Mouse (Mus musculus) right cerebral cortex, postnatal 25 days (tissue): ENCODE data around the gene Nrxn2.

ENCODE experiments used
- DNase-seq: peaks from one replicate; pipeline ENCODE4 v3.0.0; 2022

Gene Nrxn2

DNA sequence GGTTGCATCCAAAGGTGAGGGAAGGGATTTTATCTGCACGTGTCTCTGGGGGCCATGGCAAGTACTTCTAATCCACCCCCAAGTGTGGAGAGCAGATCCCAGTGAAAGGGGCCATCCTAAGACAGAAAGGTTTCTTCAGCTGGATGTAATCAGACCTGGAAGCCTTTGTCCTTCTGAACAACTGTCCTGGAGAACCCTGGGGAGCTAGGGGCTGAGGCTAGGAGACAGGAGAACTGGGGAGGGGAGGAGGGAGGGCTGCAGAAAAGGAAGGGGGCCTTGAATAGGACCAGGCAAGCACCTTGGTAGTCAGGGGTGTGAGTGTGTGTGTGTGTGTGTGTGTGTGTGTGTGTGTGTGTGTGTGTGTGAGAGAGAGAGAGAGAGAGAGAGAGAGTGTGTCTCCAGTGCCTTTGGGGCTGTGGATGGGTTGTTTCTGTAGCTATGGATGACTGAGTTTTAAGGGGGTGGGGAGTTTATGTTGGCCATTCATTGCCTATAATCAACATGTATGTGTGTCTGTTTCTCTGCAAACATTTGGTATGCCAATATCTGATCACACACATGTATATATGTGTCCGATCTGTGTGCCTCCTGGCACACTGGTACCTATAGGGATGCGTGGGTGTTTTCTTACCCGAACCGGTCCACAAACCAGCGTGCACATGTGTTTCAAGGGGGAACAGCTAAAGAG lies 78.1 kb downstream of the Nrxn2 start:
- no peak for DNase-seq

DNA sequence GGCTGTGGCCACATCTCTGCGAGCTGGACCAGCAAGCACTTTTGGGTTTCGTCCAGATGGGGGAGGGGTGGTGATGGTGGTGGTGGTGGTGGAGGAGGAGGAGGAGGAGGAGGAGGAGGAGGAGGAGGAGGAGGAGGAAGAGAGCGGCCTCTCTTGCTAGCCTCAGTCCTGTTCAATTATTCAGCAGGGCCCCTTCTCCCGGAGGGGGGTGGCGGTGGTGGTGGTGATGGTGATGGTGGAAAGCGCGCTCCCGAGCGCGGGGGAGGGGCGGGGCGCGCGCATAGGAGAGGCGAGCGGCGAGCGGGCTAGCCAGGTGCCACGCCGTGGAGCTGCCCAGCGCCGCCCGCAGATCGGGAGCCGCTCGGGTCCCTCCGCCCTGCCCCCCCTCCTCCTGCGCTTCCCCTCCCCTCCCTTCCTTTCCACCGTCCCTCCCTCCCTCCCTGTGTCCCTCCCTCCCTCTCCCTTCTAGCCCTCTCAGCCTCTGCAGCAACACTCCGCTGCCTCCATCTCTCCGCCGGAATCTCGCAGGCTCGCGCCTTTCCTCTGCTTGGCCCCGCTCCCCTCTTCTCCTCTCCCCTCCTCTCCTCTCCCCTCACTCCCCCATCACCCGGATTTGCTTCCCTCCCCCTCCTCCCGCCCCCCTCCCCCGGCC lies 78.7 kb downstream of the Nrxn2 start:
- peak; percentile 80 for DNase-seq

DNA sequence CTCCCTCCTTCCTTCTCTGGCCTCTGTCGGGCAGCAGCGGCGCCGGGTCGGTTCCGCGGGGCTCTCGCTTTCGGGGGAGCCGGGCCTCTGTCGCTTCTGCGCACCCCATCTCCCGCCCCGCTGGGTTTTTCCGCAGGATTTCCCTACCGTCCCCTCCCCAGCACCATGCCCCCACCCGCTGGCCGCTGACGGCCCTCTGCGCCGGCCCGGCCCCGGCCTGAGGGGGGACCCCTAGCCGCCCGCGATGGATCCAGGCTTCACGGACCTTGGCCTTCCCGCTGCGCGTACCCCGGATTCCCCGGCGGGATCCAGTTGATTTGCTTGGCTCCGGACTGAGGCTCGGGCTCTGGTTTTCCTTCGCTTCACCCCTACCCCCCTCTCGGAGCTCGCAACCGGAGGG lies 79.3 kb downstream of the Nrxn2 start:
- DNase-seq, result no peak

DNA sequence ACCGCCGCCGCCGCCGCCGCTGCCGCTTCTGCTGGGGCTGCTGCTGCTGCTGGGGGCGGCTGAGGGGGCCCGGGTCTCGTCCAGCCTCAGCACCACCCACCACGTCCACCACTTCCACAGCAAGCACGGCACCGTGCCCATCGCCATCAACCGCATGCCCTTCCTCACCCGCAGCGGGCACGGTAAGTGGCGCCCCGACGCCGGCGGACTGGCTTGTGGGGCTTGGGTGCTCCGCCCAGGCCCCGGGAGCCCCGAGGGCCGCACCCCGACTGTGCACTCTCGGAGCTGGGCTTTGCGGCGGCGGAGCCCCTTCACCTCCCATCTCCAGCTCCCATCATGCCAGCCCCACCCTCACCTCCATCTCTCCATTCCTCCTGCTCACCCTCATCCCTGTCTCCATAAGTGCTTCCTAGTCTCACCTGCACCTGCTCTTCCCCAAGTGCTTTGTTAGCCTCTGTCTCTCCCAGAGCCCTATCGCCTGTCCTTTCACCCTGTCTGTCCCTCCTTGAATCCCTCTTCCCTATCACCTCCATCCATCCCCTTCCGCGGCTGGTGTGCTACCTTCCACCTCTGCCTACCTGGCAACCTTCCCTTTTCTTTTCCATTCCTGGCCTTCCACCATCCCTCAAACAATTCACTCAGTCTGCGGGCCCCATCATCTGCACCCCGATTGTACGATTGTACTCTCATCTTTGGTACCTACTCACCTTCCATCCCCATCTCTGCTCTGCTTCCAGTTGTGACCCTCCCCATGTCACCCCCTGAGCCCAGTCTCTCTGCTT lies 80.0 kb downstream of the Nrxn2 start:
- no peak for DNase-seq

DNA sequence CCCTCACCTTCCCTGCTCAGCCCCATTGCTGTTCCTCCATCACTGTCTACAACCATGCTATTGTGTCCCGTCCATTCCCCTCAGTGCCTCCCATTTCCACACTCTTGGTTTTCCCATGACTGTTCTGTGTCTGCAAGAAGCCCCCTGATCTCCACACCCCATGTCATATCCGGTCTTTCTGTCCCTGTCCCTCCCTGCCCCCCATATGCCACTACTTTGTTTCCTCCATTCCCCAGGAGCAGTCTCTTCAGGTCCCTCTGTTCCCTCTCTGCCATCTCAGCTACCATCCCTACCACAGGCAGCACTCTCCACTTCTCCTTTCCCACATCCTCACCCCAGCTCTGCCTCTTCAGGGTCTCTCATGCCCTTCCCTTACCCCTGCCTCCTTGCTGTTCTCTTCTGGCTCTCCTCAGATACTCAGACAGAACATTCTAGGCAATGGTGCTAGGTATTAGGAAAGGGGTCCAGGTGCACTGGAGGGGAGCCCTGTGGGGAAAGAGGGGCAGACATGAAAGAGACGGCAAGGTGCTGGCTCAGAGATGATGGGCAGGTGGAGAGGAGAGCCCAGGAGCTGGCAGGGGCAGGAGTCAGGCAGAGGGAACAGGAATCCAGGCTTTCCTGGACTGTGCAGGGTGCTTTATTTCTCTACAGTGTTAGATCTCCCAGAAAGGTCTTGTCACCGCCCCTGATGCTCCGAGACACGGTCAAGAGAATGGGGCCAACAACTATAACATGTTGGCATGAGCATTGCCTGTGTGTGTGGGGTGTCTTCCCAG lies 81.5 kb downstream of the Nrxn2 start:
- no peak for DNase-seq

DNA sequence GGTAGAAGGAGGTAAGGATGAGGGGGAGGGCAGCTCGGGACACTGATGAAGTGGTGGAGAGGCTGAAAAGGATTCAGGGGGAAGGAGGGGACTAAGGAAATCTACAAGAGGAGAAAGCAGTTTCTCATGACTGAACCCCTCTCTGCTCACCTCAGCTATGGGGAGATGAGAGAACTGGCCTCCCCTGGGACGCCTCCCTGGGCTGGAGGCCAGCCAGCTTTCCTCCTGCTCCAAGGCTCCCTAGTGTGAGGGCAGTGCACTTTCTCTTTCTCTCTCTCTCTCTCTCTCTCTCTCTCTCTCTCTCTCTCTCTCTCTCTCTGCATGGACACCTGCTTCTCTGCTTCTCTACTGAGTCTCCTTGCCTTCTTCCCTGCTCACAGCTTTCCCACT lies 82.1 kb downstream of the Nrxn2 start:
- DNase-seq, result no peak

DNA sequence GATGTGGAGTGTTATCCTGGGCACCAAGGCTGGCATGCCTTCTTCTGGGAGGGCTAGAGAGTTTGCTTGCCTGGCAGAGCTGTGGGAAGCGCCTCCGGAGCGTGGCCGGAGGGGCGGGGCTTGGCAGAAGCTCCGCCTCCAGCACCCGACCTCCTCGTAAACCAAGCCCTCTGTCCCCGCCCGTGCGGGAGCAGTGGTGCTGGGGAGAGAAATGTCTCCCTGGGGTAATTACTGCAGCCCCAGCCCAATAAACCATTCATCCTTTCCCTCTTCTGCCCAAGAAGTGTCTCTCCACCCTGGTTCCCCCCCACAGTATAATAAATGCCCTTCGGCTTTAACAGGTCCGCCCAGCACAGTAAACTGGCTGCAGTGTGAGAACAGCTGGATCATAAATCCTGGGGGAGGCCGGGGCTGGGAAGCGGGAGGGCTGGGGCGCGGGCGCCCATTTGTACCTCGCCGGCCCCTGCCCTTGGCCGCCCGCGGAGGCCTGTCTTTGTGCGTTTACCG lies 83.6 kb downstream of the Nrxn2 start:
- peak; percentile 87 for DNase-seq

DNA sequence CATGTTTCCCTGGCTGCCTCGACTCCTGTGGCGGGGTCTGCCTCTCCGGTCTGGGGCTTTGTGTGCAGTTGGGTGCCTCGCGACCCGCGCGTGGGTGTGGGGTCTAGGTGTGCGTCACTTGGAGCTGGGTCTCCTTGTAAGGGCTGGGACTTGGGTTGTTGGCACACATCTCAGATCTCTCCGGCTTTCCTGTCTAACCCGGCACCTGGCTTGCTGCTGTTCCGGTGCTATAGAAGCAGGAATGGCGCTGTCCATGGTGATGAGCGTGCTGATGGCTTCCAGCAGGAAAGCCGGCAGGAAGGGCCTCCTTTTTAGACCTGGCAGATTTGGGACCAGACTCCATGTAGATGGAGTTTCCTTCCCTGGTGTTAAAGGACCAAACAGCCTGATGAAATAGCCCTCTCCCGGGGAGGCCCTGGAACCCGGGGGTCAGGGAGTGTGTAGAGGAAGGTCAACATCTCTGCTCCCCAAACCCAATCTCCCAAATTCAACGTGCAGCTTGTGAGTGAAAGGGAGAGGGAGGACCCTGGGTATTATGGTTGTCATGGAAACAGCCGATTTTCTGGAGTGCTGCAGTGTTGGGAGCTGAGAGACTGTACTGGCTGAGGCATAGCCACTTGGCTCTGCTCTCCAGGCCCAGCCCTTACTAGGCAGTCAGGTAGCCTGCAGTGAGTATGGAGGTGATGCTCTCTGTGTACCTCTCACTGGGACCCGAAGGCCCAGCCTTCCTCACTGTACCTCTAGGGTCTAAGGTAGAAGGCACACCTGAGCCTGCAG lies 84.2 kb downstream of the Nrxn2 start:
- DNase-seq, result no peak

DNA sequence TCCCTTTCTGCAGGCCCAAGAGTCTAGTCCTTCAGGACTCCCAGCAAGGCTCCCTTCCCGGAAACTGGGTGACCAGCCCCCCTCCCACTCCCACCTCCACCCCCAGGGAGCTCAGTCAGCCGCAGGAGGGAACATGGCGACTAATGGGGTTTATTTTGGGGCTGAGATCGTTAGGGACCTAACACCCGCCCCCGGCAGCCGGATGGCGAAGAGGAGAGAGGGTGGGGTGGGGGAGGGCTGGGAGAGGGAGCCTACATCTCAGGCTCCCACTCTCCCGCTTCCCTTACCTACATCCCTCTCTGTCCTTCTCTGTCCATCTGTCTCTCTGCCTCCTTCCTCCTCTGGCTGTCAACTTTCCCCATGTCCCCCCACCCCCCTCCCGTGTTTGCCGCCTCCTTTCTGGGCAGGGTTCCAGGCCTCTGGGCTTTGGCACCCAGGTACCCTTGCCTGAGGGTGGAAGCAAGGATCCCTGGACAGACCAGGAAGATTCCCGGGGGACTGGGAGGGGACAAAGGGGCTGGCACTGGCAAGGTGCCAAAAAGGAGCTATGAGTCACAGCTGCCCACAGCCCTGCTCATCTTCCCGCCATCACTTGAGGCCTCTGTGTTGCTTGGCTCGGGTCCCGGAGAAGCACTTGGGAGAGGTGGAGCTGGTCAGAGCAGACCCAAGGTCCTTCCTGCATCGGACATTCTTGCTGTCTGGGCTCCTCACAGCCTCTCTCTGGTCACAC lies 85.6 kb downstream of the Nrxn2 start:
- DNase-seq, result peak; percentile 76

DNA sequence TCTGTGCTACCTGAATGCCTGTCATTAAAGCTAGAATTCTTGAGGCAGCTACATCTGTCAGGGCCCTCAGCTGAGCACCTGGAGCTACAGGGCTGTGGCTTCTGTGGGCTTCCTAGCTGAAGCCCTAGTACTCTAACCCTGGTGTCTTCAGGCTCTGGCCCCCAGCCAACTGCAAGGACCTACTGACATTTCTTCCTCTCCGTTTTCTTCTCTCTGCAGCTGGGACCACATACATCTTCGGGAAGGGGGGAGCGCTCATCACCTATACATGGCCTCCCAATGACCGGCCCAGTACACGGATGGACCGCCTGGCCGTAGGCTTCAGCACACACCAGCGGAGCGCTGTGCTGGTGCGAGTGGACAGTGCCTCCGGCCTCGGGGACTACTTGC lies 86.1 kb downstream of the Nrxn2 start:
- DNase-seq, result no peak

DNA sequence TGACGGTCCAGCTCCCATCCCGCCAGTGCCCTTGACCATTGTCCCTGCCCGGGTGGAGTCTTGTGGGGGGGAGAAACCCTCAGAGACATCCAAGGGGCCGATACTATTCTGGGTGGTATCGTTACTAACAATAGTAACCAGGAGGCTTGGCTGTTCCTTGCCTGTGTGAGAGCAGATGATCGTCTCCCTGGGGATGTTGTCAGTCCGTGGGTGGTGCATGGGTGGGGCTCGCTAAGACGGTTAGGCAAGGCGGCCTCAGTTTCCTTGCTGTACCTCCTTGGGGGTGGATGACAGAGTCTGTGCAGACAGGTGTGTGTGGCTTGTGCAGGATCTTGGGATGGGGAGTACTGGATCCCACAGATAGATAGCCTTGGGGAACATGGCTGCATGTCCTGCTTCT lies 88.9 kb downstream of the Nrxn2 start:
- DNase-seq, result no peak

DNA sequence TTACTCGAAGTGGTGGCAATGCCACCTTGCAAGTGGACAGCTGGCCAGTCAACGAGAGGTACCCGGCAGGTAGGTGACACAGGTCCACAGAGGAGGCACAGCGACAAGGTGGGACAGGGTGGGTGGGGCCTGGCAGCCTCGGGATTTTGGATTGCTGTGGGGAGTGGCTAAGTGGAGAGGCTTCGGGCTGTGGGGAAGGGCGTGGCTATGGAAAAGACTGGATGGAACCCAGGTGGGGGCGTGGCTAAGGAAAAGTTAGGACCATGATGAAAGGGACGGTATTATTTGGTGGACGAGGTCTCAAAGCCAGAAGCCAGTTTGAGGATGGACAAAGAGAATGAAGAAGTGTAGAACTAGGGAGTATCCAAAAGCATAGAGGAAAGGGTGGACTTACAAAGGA lies 91.3 kb downstream of the Nrxn2 start:
- no peak for DNase-seq

DNA sequence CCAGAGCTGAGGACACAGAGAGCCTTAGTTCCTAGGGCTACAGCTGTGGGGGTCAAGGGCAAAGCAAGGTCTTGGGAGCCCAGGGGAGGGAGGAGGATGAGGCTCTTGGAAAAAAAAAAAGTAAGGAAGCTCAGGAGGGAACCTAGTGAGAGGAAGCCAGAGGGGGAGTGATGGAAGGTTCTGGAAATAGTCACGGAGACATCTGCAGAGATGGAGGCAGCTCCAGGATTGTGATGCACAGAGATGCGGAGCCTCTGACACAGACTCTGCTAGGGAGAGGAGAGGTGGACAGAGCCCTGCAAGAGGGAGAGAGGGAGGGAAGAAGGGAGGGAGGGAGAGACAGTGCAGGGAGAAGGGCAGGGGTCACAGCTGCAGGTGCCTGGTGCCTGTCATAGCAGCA lies 92.0 kb downstream of the Nrxn2 start:
- DNase-seq, result no peak

DNA sequence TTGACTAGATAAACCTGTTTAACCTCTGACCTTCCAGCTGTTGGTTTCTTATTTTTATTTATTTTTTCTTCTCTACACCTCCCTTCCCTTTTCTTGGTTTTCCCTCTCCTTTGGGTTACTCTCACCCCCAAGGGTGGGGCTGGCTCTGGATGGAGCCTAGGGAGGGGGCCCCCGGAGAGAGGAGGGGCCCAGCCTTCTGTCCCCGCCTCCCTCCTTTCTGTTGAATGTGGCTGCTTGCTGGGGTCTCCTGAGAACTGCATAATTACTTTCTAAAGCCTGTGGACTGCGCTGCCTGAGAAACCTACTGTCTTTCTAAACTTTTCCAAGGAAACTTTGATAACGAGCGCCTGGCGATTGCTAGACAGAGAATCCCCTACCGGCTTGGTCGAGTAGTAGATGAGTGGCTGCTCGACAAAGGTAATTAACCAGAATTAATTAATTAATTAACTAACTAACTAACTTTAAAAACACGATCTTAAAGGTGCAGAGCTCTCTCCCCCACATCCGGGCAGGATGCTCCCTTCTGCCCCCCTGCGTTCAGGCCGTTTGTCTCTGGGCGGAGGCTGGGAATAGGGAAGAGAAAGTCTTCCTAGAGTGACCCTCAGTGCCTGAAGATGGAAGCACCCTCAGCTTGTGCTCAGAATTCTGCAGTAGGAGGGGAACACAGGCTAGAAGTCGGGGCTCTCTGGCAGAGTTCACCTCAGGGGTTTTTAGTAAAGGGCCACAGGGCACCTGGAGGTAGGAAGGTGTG lies 95.0 kb downstream of the Nrxn2 start:
- no peak for DNase-seq

DNA sequence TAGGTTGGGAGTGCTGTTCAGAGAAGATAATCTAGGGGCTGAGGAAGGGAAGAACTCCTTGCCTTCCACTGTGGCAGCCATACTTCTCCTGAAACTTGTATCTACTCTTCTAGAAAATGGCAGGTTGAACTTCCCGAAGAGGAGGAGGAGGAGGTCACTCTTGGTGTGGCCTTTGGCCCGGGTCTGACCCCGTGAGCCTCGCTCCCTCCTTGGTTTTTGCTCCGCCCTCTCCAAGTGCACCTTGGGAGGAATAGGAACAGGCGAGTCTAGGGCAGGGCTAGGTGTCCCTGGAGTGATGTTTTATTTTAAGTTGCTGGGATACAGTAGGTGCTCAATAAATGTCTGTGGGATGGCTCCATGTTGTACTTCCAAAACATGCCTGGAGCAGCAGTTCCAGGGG lies 96.4 kb downstream of the Nrxn2 start:
- no peak for DNase-seq

DNA sequence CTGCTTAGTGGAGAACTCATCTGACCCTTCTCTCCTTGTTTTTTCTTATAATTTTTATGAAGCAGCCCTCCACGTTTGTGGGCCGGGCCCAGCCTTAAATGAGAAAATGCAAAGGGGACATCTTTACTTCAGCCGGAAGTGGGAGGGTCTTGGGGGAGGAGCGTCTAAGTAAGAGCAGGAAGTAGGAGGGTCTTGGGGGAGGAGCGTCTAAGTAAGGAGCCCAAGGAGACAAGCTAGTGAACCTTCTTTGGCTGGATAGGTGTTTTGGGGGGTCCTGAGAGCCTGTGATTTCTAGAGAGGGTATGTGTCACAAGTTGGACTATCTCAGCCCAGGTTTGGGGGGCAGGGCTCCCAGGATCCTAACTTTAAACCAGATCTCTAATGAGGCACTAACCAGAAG lies 96.9 kb downstream of the Nrxn2 start:
- no peak for DNase-seq

DNA sequence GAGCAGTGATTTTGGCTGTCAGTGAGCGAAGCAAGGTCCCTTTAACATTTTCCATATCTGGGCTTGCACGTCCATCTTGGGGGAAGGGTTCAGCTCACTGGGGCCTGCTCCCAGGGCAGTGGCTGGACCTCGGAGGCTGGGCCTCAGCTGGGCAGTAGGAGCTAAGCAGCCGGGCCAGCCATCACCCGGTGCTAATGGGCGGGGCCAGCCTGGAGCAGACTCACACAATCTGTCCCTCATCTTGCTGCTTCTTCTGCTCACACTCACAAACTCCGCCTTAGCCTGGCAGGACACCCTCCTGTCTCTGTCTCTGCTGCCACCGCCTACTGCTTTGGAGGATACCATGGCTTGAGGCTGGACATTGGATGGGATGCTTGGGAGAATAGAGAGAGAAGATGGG lies 97.6 kb downstream of the Nrxn2 start:
- no peak for DNase-seq

DNA sequence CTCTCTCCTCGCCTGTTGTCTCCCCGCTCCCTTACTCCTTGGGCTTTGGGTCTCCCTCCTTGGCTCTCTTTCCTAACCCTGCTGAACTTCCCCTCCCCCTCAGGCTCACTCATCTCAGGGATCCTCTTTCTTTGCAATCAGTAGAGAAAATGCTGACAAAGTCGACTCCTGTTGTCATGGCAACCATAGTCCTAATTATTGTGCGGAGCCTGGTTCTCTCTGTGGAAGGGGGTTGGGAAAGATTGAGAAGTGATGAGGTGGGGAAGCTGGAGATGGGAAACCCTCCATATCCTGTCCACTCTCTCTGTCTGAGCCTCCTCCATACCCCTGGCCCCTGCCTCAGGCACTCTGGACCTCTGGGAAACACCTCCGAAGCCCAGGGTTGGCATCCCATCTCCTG lies 100.1 kb downstream of the Nrxn2 start:
- DNase-seq, result no peak

DNA sequence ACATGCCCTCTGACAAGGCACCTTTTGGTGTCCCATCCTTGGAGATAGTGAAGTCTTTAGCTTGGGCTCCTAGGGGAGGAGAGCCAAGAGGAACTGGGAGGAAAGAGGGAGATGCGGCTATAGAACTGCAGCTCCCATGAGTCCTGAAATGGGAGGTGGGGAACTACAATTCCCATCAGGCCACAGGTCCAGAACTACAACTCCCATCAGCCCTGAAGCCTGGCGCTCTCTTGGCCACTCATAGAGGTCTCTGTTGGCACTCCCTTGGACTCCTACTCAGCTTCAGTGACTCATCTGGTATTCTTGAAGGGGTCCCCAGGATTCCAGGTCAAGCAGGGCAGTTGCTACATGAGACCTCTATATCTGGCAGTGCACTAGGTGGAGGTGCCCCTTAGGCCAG lies 101.0 kb downstream of the Nrxn2 start:
- DNase-seq, result no peak

DNA sequence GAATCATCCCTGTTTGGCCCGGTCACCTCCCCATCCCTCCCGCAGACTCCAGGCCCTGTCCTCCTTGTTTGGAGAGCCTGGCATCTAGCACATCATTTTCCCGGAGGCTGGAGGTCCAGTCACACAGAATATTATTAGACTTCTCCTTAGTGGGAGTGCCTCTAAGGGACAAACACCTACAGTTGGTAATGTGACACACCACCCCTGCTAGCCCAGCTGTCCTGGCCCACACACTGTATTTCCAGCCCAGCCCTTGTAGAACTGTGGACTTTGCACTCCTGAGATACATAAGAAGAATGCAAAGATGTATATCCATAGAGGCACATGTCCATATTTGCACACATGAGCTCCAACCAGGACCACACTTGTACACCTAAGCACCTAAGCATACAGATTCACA lies 103.1 kb downstream of the Nrxn2 start:
- no peak for DNase-seq

DNA sequence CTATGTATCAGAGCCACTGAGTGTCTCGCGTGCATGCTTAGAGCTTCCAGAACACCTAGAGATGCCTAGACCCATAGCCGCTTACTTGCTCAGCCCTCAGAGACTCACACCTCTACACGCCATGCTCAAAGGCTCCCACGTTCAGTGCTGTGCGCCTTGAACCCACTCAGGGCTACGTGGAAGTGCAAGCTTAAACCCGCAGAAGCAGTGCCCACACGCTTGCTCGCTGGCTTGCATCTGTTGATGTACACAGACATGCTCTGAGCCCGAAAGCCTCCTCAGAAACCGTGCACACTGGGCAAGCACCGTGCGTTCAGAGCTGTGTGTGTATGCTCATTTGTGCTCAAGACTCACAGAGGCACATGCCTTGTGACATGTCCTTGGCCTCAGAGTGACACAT lies 103.8 kb downstream of the Nrxn2 start:
- DNase-seq, result no peak
